Mouse (Mus musculus) inflammation-experienced regulatory T-cells, adult 6 months (primary cell): ENCODE results near the gene Srcin1. TPM values are rescaled to one million over a fixed set of nuclear protein-coding genes. Genes with fewer than 3 reads are reported as not detected.

Experiments used
- ATAC-seq: one replicate; pipeline ENCODE4 v1.8.0; 2017
- polyA plus RNA-seq, 3 experiments: library from polyadenylated mRNA; unstranded; fragments of 100-300 nt; shearing (Covaris generic); gene quantifications; one replicate each; pipeline ENCODE4 v1.2.1; 2017

Gene Srcin1
- not detected for polyA plus RNA-seq

GRCm38 (mm10) chr11:97576136-97576906, at the start of gene Srcin1:
Gene Srcin1 (minus strand): TSS chr11:97576186.
- no peak for ATAC-seq

- ATAC-seq: no peak
Observed at GRCm38 (mm10) chr11:97625551-97625950, 49.6 kb upstream of the Srcin1 start.

- no peak for ATAC-seq
Observed at GRCm38 (mm10) chr11:97623166-97623565, 47.2 kb upstream of the Srcin1 start.

- no peak for ATAC-seq
Observed at GRCm38 (mm10) chr11:97622440-97622839, 46.5 kb upstream of the Srcin1 start.

- no peak for ATAC-seq
Observed at GRCm38 (mm10) chr11:97619391-97619795, 43.4 kb upstream of the Srcin1 start.

- no peak for ATAC-seq
Observed at GRCm38 (mm10) chr11:97618368-97618767, 42.4 kb upstream of the Srcin1 start.

- ATAC-seq: no peak
Observed at GRCm38 (mm10) chr11:97615276-97615675, 39.3 kb upstream of the Srcin1 start.

- no peak for ATAC-seq
Observed at GRCm38 (mm10) chr11:97611076-97611475, 35.1 kb upstream of the Srcin1 start.

GRCm38 (mm10) chr11:97609743-97610142, 33.8 kb upstream of the Srcin1 start:
- no peak for ATAC-seq

- no peak for ATAC-seq
Observed at GRCm38 (mm10) chr11:97608933-97609332, 32.9 kb upstream of the Srcin1 start.

- no peak for ATAC-seq
Observed at GRCm38 (mm10) chr11:97607056-97607725, 31.2 kb upstream of the Srcin1 start.

GRCm38 (mm10) chr11:97603891-97604290, 27.9 kb upstream of the Srcin1 start:
- no peak for ATAC-seq

GRCm38 (mm10) chr11:97602223-97602622, 26.2 kb upstream of the Srcin1 start:
- ATAC-seq: no peak

GRCm38 (mm10) chr11:97599104-97599503, 23.1 kb upstream of the Srcin1 start:
- no peak for ATAC-seq

- no peak for ATAC-seq
Observed at GRCm38 (mm10) chr11:97597945-97598691, 22.1 kb upstream of the Srcin1 start.

GRCm38 (mm10) chr11:97594136-97594535, 18.1 kb upstream of the Srcin1 start:
- ATAC-seq: no peak

GRCm38 (mm10) chr11:97591910-97592309, 15.9 kb upstream of the Srcin1 start:
- no peak for ATAC-seq

- no peak for ATAC-seq
Observed at GRCm38 (mm10) chr11:97590227-97590960, 14.4 kb upstream of the Srcin1 start.

GRCm38 (mm10) chr11:97589216-97589615, 13.2 kb upstream of the Srcin1 start:
- ATAC-seq: no peak

- no peak for ATAC-seq
Observed at GRCm38 (mm10) chr11:97585932-97586331, 9.9 kb upstream of the Srcin1 start.

GRCm38 (mm10) chr11:97584476-97584875, 8.5 kb upstream of the Srcin1 start:
- no peak for ATAC-seq

GRCm38 (mm10) chr11:97579088-97579857, 3.3 kb upstream of the Srcin1 start:
- ATAC-seq: no peak
